Mouse (Mus musculus): ENCODE measurements at regions not wholly inside any gene's neighbourhood (a gene's known extent, or its start where the extent isn't known, plus 50 kb on each side); places are given as distances from the start of the nearest gene placed in this dataset.
"Not testable (repeated sequence)": the region's sequence is repeated elsewhere in the genome, so short reads cannot be mapped to it uniquely, and the experiment has no call there.

DNA sequence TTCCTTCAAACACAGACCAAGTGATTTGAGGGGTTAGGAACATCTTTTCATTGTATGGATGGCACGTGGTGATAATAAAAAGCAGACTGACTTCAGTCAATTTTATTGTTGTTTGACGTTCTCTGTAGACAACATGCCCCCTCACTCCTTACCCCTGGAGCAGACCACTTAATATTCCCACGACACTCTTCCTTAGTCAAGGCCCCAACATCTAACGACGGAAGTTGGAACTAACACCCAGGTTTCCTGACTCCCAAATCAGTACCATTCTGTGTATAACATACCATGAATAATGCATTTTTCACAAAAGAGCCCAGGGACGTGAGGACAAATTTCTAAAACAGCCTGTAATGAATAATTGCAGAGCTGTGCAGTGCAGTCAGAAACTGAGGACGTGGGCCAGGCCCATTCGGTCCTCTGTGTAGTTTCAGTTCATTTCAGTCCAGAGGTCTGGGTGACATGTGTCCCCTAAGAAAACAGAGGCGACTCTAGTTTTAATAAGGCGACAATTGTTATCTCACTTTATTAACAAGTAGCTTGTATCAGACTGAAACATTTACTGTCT lies 160.8 kb upstream of the Npvf start:
- in situ Hi-C loops (cut with MboI; ENCODE audit: low pct_unique_long_range_greater_than_20kb in 1 of 2, low sequenced_read_pairs in 2 of 2, unreplicated experiment in 1 of 2) = loop anchor here (5.0 to 25.0 kb wide), 3 partner anchors 122 to 360 kb away; no protein-coding TSS in a partner anchor

DNA sequence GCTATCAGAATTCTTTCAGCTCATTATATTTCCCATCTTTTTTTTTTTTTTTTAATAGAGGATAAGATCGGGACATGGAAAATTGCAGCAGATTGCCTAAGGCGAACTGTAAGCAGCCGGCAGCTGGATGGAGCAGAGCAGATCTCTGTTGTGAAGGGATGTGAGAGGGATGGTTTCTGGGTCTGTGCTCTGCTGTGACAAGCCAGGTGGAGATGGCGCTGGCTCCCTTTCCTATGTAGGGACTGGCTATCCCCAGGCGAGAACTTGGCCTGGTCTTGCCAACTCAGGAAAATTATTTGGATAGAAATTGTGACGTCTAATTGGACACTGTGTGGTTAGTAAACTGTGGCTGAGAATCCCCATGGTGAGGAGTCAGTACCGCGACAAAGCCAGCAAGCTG lies 161.3 kb upstream of the Npvf start:
- in situ Hi-C loops (cut with MboI; ENCODE audit: low pct_unique_long_range_greater_than_20kb in 1 of 2, low sequenced_read_pairs in 2 of 2, unreplicated experiment in 1 of 2) = loop anchor here (10.0 to 25.0 kb wide), 2 partner anchors 347 to 359 kb away; no protein-coding TSS in a partner anchor

GRCm38 (mm10) chr6:50817430-50817829 lies 163.2 kb upstream of the Npvf start:
- in situ Hi-C loops (cut with MboI; ENCODE audit: low pct_unique_long_range_greater_than_20kb in 1 of 2, low sequenced_read_pairs in 2 of 2, unreplicated experiment in 1 of 2) = loop anchor here (10.0 to 25.0 kb wide), 2 partner anchors 345 to 357 kb away; no protein-coding TSS in a partner anchor

- in situ Hi-C loops (cut with MboI; ENCODE audit: low pct_unique_long_range_greater_than_20kb in 1 of 2, low sequenced_read_pairs in 2 of 2, unreplicated experiment in 1 of 2) = loop anchor here (10.0 to 25.0 kb wide), 2 partner anchors 344 to 356 kb away; no protein-coding TSS in a partner anchor
Measured at GRCm38 (mm10) chr6:50818433-50818832, 164.2 kb upstream of the Npvf start.

DNA sequence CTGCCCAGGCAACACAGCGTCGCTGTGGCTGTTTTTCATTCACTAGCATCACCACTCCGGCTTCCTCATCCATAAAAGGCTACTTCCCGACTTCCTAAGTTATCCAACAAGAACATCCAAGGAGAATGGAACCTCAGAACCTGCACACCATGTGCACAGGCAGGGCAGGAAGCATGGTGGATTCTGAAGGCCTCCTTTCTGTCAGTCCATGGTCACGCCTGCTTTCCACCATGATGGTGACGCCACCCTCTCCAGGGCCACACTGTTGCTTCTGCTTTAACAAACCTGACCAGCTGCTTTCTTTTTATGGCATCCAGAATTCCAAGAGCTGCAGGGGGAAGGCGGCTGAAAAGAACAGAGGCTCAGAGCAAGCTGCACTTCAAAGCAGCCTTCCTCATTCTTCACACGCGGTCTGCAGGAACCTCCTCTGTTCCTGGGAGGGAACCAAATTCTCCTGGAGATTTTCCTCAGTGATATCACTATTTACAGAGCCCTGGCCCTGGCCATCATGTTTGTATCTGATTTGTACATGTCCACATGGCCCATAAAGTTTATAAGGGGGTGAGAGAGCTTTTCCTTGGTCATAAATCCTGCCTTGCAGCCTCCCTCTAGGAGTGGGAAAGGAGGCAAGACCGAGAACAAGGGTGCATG lies 164.8 kb upstream of the Npvf start:
- in situ Hi-C loops (cut with MboI; ENCODE audit: low pct_unique_long_range_greater_than_20kb in 1 of 2, low sequenced_read_pairs in 2 of 2, unreplicated experiment in 1 of 2) = loop anchor here (10.0 to 25.0 kb wide), 2 partner anchors 343 to 356 kb away; no protein-coding TSS in a partner anchor

GRCm38 (mm10) chr6:50821401-50822235 lies 167.4 kb upstream of the Npvf start:
- in situ Hi-C loops (cut with MboI; ENCODE audit: low pct_unique_long_range_greater_than_20kb in 1 of 2, low sequenced_read_pairs in 2 of 2, unreplicated experiment in 1 of 2) = loop anchor here in 1 of 2 experiments (25.0 kb wide), 1 partner anchor 341 kb away; no protein-coding TSS in a partner anchor

- in situ Hi-C loops (cut with MboI; ENCODE audit: low pct_unique_long_range_greater_than_20kb in 1 of 2, low sequenced_read_pairs in 2 of 2, unreplicated experiment in 1 of 2) = loop anchor here in 1 of 2 experiments (25.0 kb wide), 1 partner anchor 340 kb away; no protein-coding TSS in a partner anchor
Measured at GRCm38 (mm10) chr6:50822236-50823151, 168.3 kb upstream of the Npvf start.

DNA sequence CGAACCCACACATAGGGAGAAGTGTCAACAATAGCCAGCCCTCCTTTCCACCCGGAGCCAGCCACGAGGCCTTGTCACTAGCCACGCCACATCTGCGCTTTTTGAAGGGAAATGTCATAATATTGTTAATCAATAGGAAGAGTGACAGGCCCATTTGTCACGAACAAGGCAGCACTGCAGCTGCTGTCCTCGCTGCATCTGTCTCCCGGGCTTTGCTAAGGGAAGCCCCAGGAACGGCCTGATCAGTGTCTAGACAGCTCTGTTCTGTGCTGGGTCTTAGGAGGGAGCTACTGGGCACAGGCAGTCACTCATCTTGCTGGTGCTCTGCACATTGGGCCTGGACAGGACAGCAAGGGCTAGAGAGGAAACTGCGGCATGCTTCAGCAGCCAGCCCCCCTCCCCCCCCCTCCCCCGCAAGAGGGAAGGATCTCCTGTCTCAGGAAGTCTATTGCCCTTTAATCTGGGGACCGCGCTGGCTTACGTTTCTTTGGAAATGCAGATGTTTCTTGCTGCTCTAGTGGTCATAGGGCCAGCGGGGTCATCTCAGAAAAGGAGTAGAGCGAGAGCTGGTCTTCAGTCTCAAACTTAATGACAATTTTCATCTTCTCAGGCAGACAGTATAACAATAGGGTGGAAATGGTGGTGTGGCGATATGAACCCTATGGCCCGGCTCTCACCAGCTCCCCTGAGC lies 169.1 kb upstream of the Npvf start:
- in situ Hi-C loops (cut with MboI; ENCODE audit: low pct_unique_long_range_greater_than_20kb in 1 of 2, low sequenced_read_pairs in 2 of 2, unreplicated experiment in 1 of 2) = loop anchor here in 1 of 2 experiments (25.0 kb wide), 1 partner anchor 339 kb away; no protein-coding TSS in a partner anchor

GRCm38 (mm10) chr6:50824466-50824865 lies 170.2 kb upstream of the Npvf start:
- in situ Hi-C loops (cut with MboI; ENCODE audit: low pct_unique_long_range_greater_than_20kb in 1 of 2, low sequenced_read_pairs in 2 of 2, unreplicated experiment in 1 of 2) = loop anchor here in 1 of 2 experiments (25.0 kb wide), 1 partner anchor 338 kb away; no protein-coding TSS in a partner anchor

DNA sequence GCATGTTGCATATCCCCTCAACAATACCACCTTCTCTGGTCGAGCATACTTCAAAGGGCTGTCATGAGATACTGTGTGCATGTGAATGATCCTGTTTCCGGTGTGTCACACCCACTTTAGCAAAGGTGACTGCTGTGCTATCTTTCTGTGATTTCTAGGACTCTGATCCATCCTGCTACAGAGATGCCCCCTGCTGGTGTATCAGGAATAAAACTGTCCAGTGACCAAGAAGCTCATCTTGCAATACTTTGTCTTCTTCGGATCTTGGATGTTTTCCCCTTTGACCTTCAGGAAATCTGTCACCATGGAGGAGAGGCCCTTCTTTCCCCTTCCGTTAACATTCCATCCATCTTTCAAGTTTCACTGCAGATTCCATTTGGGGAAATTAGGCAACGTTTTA lies 177.5 kb upstream of the Npvf start:
- in situ Hi-C loops (cut with MboI; ENCODE audit: low pct_unique_long_range_greater_than_20kb in 1 of 2, low sequenced_read_pairs in 2 of 2, unreplicated experiment in 1 of 2) = no loop called here

GRCm38 (mm10) chr6:50835997-50836625 lies 181.9 kb upstream of the Npvf start:
- in situ Hi-C loops (cut with MboI; ENCODE audit: low pct_unique_long_range_greater_than_20kb in 1 of 2, low sequenced_read_pairs in 2 of 2, unreplicated experiment in 1 of 2) = no loop called here

DNA sequence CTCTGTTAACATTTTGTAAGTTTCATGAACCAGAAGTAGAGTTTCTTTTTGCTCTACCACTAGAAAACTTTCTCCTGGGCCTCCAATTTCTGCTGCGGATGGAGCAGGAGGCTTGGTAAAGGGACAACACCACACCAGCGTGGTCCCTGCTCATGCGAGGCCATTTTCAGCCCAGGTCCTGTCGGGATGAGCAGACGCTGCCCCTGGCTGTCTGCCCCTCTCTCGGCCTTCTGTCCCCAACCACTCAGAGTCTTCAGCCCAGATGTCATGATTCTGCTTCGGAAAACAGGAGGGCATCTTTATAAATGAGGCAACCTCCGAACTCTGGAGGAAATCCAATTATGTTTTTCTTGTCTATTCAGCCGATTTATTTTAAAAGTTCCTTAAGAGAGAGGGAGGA lies 186.6 kb upstream of the Npvf start:
- in situ Hi-C loops (cut with MboI; ENCODE audit: low pct_unique_long_range_greater_than_20kb in 1 of 2, low sequenced_read_pairs in 2 of 2, unreplicated experiment in 1 of 2) = no loop called here

- in situ Hi-C loops (cut with MboI; ENCODE audit: low pct_unique_long_range_greater_than_20kb in 1 of 2, low sequenced_read_pairs in 2 of 2, unreplicated experiment in 1 of 2) = not testable (repeated sequence)
Measured at GRCm38 (mm10) chr6:50845246-50845645, 191.0 kb upstream of the Npvf start.

DNA sequence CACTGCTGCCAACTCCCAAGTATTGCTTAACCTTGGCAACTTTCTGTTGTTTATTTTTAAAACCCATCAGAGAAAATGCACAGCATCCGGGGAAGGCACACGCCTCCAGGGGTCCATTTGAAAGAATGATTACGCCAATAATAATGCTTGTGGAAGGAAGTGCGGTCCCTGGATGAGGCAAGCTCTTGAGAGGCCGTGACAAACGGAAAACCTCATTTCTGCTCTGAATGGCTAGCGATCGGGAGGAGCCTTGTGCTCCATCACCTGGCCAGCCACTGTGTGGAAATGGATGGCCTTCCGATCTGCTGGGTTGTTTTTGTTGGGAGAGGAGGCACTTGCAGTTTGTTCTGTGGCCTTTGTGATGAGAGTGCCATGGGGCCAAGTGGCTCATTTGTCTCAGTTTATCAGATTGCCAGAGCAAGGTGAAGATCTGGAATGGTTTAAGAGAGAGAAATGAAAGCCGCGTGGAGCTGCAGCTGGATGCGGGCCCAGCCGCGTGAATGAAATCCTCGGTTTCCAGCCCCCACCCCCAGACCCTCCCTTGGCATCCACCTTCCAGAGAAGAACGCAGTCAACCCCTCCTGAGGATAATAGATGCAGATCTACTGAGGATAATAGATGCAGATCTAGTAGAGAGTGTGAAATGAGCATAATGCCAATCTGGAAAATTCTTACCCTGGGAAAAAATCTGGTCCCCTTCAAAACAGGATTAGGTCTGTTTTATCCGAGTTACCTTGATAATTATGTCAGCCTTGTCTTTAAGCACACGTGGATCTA lies 192.7 kb upstream of the Npvf start:
- in situ Hi-C loops (cut with MboI; ENCODE audit: low pct_unique_long_range_greater_than_20kb in 1 of 2, low sequenced_read_pairs in 2 of 2, unreplicated experiment in 1 of 2) = no loop called here

DNA sequence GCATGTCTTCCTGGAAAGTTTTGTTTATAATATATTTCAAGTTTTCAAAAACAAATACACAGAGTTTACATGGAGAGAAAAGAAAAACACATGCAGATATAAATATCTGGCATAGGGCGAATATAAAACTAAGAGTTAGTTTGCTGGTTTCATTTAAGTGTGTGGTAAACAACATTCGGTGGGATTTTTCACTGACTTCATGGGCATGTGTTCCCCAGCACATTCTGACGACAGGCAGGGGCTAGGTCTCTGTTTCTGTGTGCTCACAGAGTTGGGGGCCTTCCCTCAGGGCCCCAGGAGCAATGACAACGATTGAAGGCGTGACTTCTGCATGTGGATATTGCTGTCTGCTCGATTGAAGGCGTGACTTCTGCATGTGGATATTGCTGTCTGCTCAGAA lies 193.3 kb upstream of the Npvf start:
- in situ Hi-C loops (cut with MboI; ENCODE audit: low pct_unique_long_range_greater_than_20kb in 1 of 2, low sequenced_read_pairs in 2 of 2, unreplicated experiment in 1 of 2) = no loop called here

- in situ Hi-C loops (cut with MboI; ENCODE audit: low pct_unique_long_range_greater_than_20kb in 1 of 2, low sequenced_read_pairs in 2 of 2, unreplicated experiment in 1 of 2) = no loop called here
Measured at GRCm38 (mm10) chr6:50859162-50859561, 204.9 kb upstream of the Npvf start.
